17 mouse cellular contexts compared by ENCODE assay signal in the genomic region with DNA sequence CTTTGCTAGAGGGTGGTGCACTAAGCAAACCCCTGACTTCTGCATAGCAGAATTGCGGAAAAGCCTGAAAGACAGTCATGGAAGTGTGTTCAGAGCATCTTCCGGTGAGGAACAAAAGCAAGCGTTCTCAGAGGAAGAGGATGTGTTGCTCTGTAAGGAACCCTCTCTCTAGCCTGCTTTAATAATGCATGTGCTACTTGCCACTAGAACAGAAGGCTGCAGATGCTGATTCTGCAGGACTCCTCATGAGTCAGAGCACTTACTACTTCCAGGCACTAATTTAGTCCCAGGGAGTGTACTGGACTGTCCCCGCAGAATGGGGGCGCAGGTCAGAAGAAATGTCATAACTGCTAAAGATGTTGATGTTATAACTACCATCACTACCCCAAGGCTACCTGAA. TPM values are rescaled to one million over a fixed set of nuclear protein-coding genes. Genes with fewer than 3 reads are reported as not detected.
DNase-seq lines count a peak whose midpoint lies in the region; ATAC-seq lines count a peak whose summit lies in the region.
"Had no signal": no experiment of that assay in that cellular context is flagged by ENCODE, and none has a peak within 500 bp of the region (broad histone marks: within the 10 kb centered on the region; RNA-seq: fewer than 3 reads in every experiment).

No protein-coding gene starts in this region.

- H3K27ac ChIP-seq in midbrain, embryonic 13.5 days = no peak overlapping the region
- no peak overlapping the region for H3K27ac ChIP-seq in midbrain, embryonic 10.5 days (replicated peaks)
- no peak overlapping the region for H3K27ac ChIP-seq in hindbrain, embryonic 16.5 days (ENCODE audit: low read depth, low read length)
- no peak overlapping the region for H3K27ac ChIP-seq in neural tube, embryonic 15.5 days (replicated peaks)
- H3K27ac ChIP-seq: heart, embryonic 13.5 days; limb, embryonic 15.5 days; stomach, embryonic 15.5 days had no signal

- ATAC-seq in frontal cortex, adult (ENCODE audit: low TSS enrichment) = 0 out of 2 replicates have a peak, but pooled peaks have one; percentile 22
- ATAC-seq in midbrain, embryonic 13.5 days = no peak
- no peak for ATAC-seq in hindbrain, embryonic 16.5 days
- no peak for ATAC-seq in neural tube, embryonic 15.5 days (ENCODE audit: low FRiP score)
- ATAC-seq: liver, postnatal 0 days had no signal

- H3K27me3 ChIP-seq in midbrain, embryonic 13.5 days = no peaks in the 10 kb centered on the region
- H3K27me3 ChIP-seq in midbrain, embryonic 10.5 days (ENCODE audit: low read depth, poor library complexity, severe bottlenecking) = no peaks in the 10 kb centered on the region
- H3K27me3 ChIP-seq in hindbrain, embryonic 16.5 days (replicated peaks; ENCODE audit: control insufficient read depth, insufficient read depth, low read length) = no peaks in the 10 kb centered on the region
- no peaks in the 10 kb centered on the region for H3K27me3 ChIP-seq in neural tube, embryonic 15.5 days (replicated peaks)
- H3K27me3 ChIP-seq: heart, embryonic 13.5 days; limb, embryonic 15.5 days; stomach, embryonic 15.5 days had no signal

- DNase-seq in frontal cortex, postnatal 14 days (ENCODE audit: low spot score in 2 of 2) = no peak
- DNase-seq in midbrain, embryonic 10.5 days (ENCODE audit: low spot score) = no peak
- no peak for DNase-seq in spleen, postnatal 10 days (ENCODE audit: low spot score in 2 of 2)
- DNase-seq: adrenal gland, adult 8-10 months; cerebellum, adult 9-10 months; gastrocnemius, postnatal 36 days; heart, postnatal 4 days; kidney, adult 18-20 months; liver, postnatal 0 days; thymus, postnatal 14 days had no signal

- 84% methylated on average over 5 of the region's 5 CpGs for WGBS in midbrain, embryonic 13.5 days
- 81% methylated on average over 5 of the region's 5 CpGs for WGBS in midbrain, embryonic 10.5 days
- 83% methylated on average over 5 of the region's 5 CpGs for WGBS in hindbrain, embryonic 16.5 days
- WGBS in neural tube, embryonic 15.5 days = 82% methylated on average over 5 of the region's 5 CpGs

- H3K9me3 ChIP-seq in midbrain, embryonic 13.5 days = no peaks in the 10 kb centered on the region
- H3K9me3 ChIP-seq in midbrain, embryonic 10.5 days (replicated peaks) = no peaks in the 10 kb centered on the region
- H3K9me3 ChIP-seq in hindbrain, embryonic 16.5 days (ENCODE audit: control insufficient read depth, low read length) = no peaks in the 10 kb centered on the region
- H3K9me3 ChIP-seq in neural tube, embryonic 15.5 days (replicated peaks) = no peaks in the 10 kb centered on the region
- H3K9me3 ChIP-seq: heart, embryonic 13.5 days; limb, embryonic 15.5 days; stomach, embryonic 15.5 days had no signal

- H3K9ac ChIP-seq in midbrain, embryonic 13.5 days (replicated peaks) = peak overlapping the region; percentile 47
- H3K9ac ChIP-seq in hindbrain, embryonic 16.5 days (ENCODE audit: low read depth, low read length) = no peak overlapping the region
- H3K9ac ChIP-seq in neural tube, embryonic 15.5 days (replicated peaks) = no peak overlapping the region
- H3K9ac ChIP-seq: heart, embryonic 13.5 days; limb, embryonic 15.5 days; liver, postnatal 0 days; stomach, embryonic 15.5 days had no signal

- H3K36me3 ChIP-seq in midbrain, embryonic 13.5 days = no peaks in the 10 kb centered on the region; the same call in 1 of the 2 replicates
- peaks cover 13% of the 10 kb centered on the region for H3K36me3 ChIP-seq in midbrain, embryonic 10.5 days
- H3K36me3 ChIP-seq in hindbrain, embryonic 16.5 days (ENCODE audit: control insufficient read depth, insufficient read depth, low read length) = no peaks in the 10 kb centered on the region
- peaks cover 7% of the 10 kb centered on the region for H3K36me3 ChIP-seq in neural tube, embryonic 15.5 days
- H3K36me3 ChIP-seq: stomach, embryonic 15.5 days had no signal

- H3K4me2 ChIP-seq in midbrain, embryonic 13.5 days (replicated peaks) = peak overlapping the region; percentile 86
- peak overlapping the region; percentile 4 for H3K4me2 ChIP-seq in hindbrain, embryonic 16.5 days (ENCODE audit: low read length)
- H3K4me2 ChIP-seq in neural tube, embryonic 15.5 days = peak overlapping the region; percentile 88
- H3K4me2 ChIP-seq: limb, embryonic 15.5 days; stomach, embryonic 15.5 days had no signal

- H3K4me3 ChIP-seq in midbrain, embryonic 13.5 days (replicated peaks) = 0 out of 2 replicates have a peak overlapping the region, but pooled peaks have one; percentile 11
- no peak overlapping the region; the same call in 1 of the 2 replicates for H3K4me3 ChIP-seq in midbrain, embryonic 10.5 days
- H3K4me3 ChIP-seq in hindbrain, embryonic 16.5 days (ENCODE audit: low read length) = no peak overlapping the region
- peak overlapping the region; percentile 6; the same call in 1 of the 2 replicates for H3K4me3 ChIP-seq in neural tube, embryonic 15.5 days (replicated peaks)
- H3K4me3 ChIP-seq: heart, embryonic 13.5 days; limb, embryonic 15.5 days; stomach, embryonic 15.5 days had no signal

- H3K4me1 ChIP-seq in midbrain, embryonic 13.5 days (replicated peaks) = peaks cover 30% of the 10 kb centered on the region
- peaks cover 29% of the 10 kb centered on the region for H3K4me1 ChIP-seq in midbrain, embryonic 10.5 days
- peaks cover 19% of the 10 kb centered on the region for H3K4me1 ChIP-seq in hindbrain, embryonic 16.5 days (ENCODE audit: control insufficient read depth, insufficient read depth, low read depth, low read length)
- peaks cover 26% of the 10 kb centered on the region for H3K4me1 ChIP-seq in neural tube, embryonic 15.5 days

RNA-seq across cellular contexts. Expression of a gene that starts 1.7 kb away (rescaled TPM):
- polyA plus RNA-seq in midbrain, embryonic 13.5 days (2015; fragmentation: Nextera tagmentation; extraction: Ambion mirVana) = 66.7 and 72.9 TPM in 2 replicates
- polyA plus RNA-seq in midbrain, embryonic 10.5 days (2016; fragmentation: Nextera tagmentation; extraction: Ambion mirVana) = 52.4 and 52.7 TPM in 2 replicates
- polyA plus RNA-seq in hindbrain, embryonic 16.5 days (2015; fragmentation: Nextera tagmentation; extraction: Ambion mirVana) = 50.4 and 53.9 TPM in 2 replicates
- 49.5 and 55.3 TPM in 2 replicates for polyA plus RNA-seq in neural tube, embryonic 15.5 days (2015; fragmentation: Nextera tagmentation; extraction: Ambion mirVana)

RNA-seq across cellular contexts. Expression of a gene that starts 9.8 kb away (rescaled TPM):
- polyA plus RNA-seq in midbrain, embryonic 13.5 days (2015; fragmentation: Nextera tagmentation; extraction: Ambion mirVana) = 152 and 160 TPM in 2 replicates
- 166 and 185 TPM in 2 replicates for polyA plus RNA-seq in midbrain, embryonic 10.5 days (2016; fragmentation: Nextera tagmentation; extraction: Ambion mirVana)
- polyA plus RNA-seq in hindbrain, embryonic 16.5 days (2015; fragmentation: Nextera tagmentation; extraction: Ambion mirVana) = 158 and 167 TPM in 2 replicates
- polyA plus RNA-seq in neural tube, embryonic 15.5 days (2015; fragmentation: Nextera tagmentation; extraction: Ambion mirVana) = 162 and 174 TPM in 2 replicates

RNA-seq across cellular contexts. Expression of a gene that starts 9.9 kb away (rescaled TPM):
- 27.9 and 31.0 TPM in 2 replicates for polyA plus RNA-seq in midbrain, embryonic 13.5 days (2015; fragmentation: Nextera tagmentation; extraction: Ambion mirVana)
- polyA plus RNA-seq in midbrain, embryonic 10.5 days (2016; fragmentation: Nextera tagmentation; extraction: Ambion mirVana) = 19.0 and 20.2 TPM in 2 replicates
- polyA plus RNA-seq in hindbrain, embryonic 16.5 days (2015; fragmentation: Nextera tagmentation; extraction: Ambion mirVana) = 13.3 and 14.1 TPM in 2 replicates
- polyA plus RNA-seq in neural tube, embryonic 15.5 days (2015; fragmentation: Nextera tagmentation; extraction: Ambion mirVana) = 15.7 and 16.4 TPM in 2 replicates

RNA-seq across cellular contexts. Expression of a gene that starts 10.5 kb away (rescaled TPM):
- polyA plus RNA-seq in midbrain, embryonic 13.5 days (2015; fragmentation: Nextera tagmentation; extraction: Ambion mirVana) = 1.6 and 1.9 TPM in 2 replicates
- polyA plus RNA-seq in midbrain, embryonic 10.5 days (2016; fragmentation: Nextera tagmentation; extraction: Ambion mirVana) = 0.28 and 0.61 TPM in 2 replicates
- 1.3 and 1.4 TPM in 2 replicates for polyA plus RNA-seq in hindbrain, embryonic 16.5 days (2015; fragmentation: Nextera tagmentation; extraction: Ambion mirVana)
- polyA plus RNA-seq in neural tube, embryonic 15.5 days (2015; fragmentation: Nextera tagmentation; extraction: Ambion mirVana) = 1.00 and 1.4 TPM in 2 replicates
- polyA plus RNA-seq: liver, postnatal 0 days had no signal

RNA-seq across cellular contexts. Expression of a gene that starts 49.9 kb away (rescaled TPM):
- polyA plus RNA-seq in midbrain, embryonic 13.5 days (2015; fragmentation: Nextera tagmentation; extraction: Ambion mirVana) = 0.69 and 0.93 TPM in 2 replicates
- 0.26 and 0.82 TPM in 2 replicates for polyA plus RNA-seq in midbrain, embryonic 10.5 days (2016; fragmentation: Nextera tagmentation; extraction: Ambion mirVana)
- polyA plus RNA-seq in hindbrain, embryonic 16.5 days (2015; fragmentation: Nextera tagmentation; extraction: Ambion mirVana) = 3.9 and 4.2 TPM in 2 replicates
- polyA plus RNA-seq in neural tube, embryonic 15.5 days (2015; fragmentation: Nextera tagmentation; extraction: Ambion mirVana) = 1.8 TPM in 2 replicates
- polyA plus RNA-seq: liver, postnatal 0 days had no signal

Comparison
In these comparisons a context has a peak if more than half of its experiments do, and no peak if none do; other contexts are left out.
1. H3K4me3 ChIP-seq: peak in midbrain, embryonic 13.5 days (single experiment) and neural tube, embryonic 15.5 days (single experiment); none in midbrain, embryonic 10.5 days (single experiment) and hindbrain, embryonic 16.5 days (single experiment).
2. H3K4me2 ChIP-seq: peak in every context shown above with its lines; median percentile 88 in neural tube, embryonic 15.5 days; 86 in midbrain, embryonic 13.5 days; 4 in hindbrain, embryonic 16.5 days.